Mouse (Mus musculus) midbrain, embryonic 16.5 days (tissue): Measurements from ENCODE around the gene Trpm4. TPM values are rescaled to one million over a fixed set of nuclear protein-coding genes. Genes with fewer than 3 reads are reported as not detected.

Experiments
- ATAC-seq: fragments of 200-750 bp; cut with Nextera tagmentation; 2 replicates; pipeline ENCODE4 v1.8.0; 2017; ENCODE audit warnings: moderate TSS enrichment
- H3K27ac ChIP-seq: fragments of 300-500 bp; sonication (generic); 2 replicates; pipeline ENCODE4 v1.5.1; 2014; ENCODE audit warnings: mild to moderate bottlenecking, low read length, mixed read lengths
- H3K27me3 ChIP-seq: fragments of 300-500 bp; sonication (generic); 2 replicates; pipeline ENCODE4 v1.6.1; 2014; ENCODE audit warnings: low read depth, low read length, mixed read lengths; ENCODE audit not compliant: control insufficient read depth, insufficient read depth
- H3K36me3 ChIP-seq: fragments of 300-500 bp; sonication (generic); 2 replicates; pipeline ENCODE4 v1.6.1; 2014; ENCODE audit warnings: mild to moderate bottlenecking, low read length, moderate library complexity, mixed read lengths; ENCODE audit not compliant: control insufficient read depth, insufficient read depth
- H3K4me1 ChIP-seq: fragments of 300-500 bp; sonication (generic); 2 replicates; pipeline ENCODE4 v1.6.1; 2014; ENCODE audit warnings: mild to moderate bottlenecking, low read length, mixed read lengths; ENCODE audit not compliant: control insufficient read depth, insufficient read depth
- H3K4me2 ChIP-seq: fragments of 300-500 bp; sonication (generic); 2 replicates; pipeline ENCODE4 v1.6.1; 2014; ENCODE audit warnings: mild to moderate bottlenecking, low read length, mixed read lengths
- H3K4me3 ChIP-seq: fragments of 300-500 bp; sonication (generic); 2 replicates; pipeline ENCODE4 v1.5.1; 2014; ENCODE audit warnings: low read depth, mild to moderate bottlenecking, low read length, moderate library complexity, mixed read lengths
- H3K9ac ChIP-seq: fragments of 300-500 bp; sonication (generic); 2 replicates; pipeline ENCODE4 v1.6.1; 2014; ENCODE audit warnings: low read depth, low read length, mixed read lengths
- H3K9me3 ChIP-seq: fragments of 300-500 bp; sonication (generic); replicated peaks from 2 replicates; pipeline ENCODE4 v1.6.1; 2014; ENCODE audit warnings: mild to moderate bottlenecking, low read length, mixed read lengths; ENCODE audit not compliant: control insufficient read depth, poor library complexity, severe bottlenecking
- whole genome bisulfite sequencing: fragments of 180-500 bp; shearing (Covaris S2); extraction: QIAGEN DNeasy Blood & Tissue Kit; methylation state at CpG from one replicate; pipeline ENCODE4 v1.1.7; 2014; 5-methylcytosine and 5-hydroxymethylcytosine counted together
- polyA plus RNA-seq: library from polyadenylated mRNA; unstranded; fragments of >200 nt; fragmentation: Nextera tagmentation; extraction: Ambion mirVana; gene quantifications from 2 replicates; pipeline ENCODE4 v1.2.1, GENCODE M21; 2015

Gene Trpm4
- polyA plus RNA-seq, 1 experiment from 2014 or later: 12.4 TPM

DNA sequence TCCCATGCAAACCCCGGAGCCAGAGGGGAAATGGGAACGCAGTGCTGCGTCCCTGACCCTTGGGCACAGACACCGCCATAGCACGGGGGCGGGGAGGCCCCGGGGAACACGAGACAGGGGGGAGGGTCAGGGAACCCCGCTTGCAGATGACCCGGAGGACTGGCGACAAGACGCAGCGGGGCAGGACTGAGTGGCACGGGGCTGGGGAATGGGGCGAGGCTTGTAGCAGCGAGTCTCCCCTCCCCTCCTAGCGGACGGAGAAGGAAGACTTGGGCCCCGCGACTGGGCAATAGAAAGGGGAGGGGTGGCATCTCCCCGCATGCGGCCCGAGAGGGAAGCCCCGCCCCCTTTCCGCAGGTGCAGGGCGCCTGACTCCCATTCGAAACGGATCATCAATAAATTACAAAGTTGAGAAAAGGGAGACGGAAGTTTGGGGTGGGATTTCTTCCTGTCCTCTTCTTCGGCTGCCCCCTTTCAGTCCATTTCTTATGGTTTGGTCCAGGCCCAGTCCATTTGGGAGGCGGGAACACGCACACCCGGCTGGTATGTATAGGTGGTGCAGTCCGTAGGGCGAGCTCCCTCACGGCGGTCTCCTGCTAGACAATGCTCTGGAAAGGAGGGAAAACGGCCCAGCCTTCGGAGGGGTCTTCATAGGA, 6.0 kb upstream of the Trpm4 start:
- Histone ChIP-seq H3K9ac (peak overlapping the region; percentile 66), H3K4me3 (peak overlapping the region; percentile 44)

DNA sequence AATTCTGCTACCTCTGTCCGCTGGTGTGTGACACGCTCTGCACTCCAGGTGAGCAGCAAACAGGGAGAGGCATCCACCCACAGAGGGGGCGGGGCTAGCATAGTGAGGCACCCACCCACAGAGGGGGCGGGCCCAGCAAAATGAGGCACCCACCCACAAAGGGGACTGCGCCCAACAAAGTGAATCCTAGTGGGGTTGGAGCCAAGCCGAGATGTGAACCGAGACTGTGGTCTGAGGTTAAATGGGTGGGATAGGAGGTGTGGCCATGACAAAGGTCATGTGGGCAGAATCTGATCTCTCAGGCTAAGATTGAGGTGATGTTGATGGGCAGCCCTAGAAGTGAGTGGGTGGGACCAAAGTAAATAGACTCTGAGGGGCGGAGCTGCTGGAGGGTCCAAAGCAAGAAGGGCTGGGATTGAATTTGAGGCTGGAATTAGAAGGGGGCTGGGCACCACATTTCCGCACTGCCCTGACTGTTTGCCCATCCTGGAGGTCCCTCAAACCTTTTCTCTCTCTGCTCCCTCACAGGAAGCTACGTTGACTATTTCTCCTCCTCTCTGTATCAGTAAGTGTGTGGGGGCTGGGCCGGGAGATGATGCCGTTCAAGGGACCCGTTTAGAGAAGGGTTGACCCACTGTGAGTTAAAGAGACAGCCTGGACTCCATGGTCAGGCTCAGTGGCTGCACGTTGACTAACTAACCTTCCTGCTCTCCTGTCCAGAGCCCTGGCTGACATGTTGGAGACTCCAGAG, 4.8 kb upstream of the Trpm4 start:
- H3K9ac ChIP-seq: no peak overlapping the region
- peaks cover 19% of the 10 kb centered on the region for H3K4me1 ChIP-seq
- peaks cover 5% of the 10 kb centered on the region; the same call in 1 of the 2 replicates for H3K27me3 ChIP-seq
- no peak for ATAC-seq
- H3K27ac ChIP-seq: no peak overlapping the region
- peaks cover 10% of the 10 kb centered on the region; the same call in 1 of the 2 replicates for H3K36me3 ChIP-seq
- 7% methylated on average over 14 of the region's 14 CpGs for WGBS
- peak overlapping the region; percentile 75; the same call in 1 of the 2 replicates for H3K4me2 ChIP-seq
- H3K9me3 ChIP-seq: no peaks in the 10 kb centered on the region
- H3K4me3 ChIP-seq: no peak overlapping the region

More for the DNA sequence above, 6.0 kb upstream of the Trpm4 start:
- ATAC-seq: peak; percentile 68
- Histone ChIP-seq H3K27ac (peak overlapping the region; percentile 58), H3K9me3 (no peaks in the 10 kb centered on the region), H3K4me1 (peaks cover 17% of the 10 kb centered on the region), H3K36me3 (peaks cover 14% of the 10 kb centered on the region; the same call in 1 of the 2 replicates), H3K4me2 (peak overlapping the region; percentile 75), H3K27me3 (peaks cover 5% of the 10 kb centered on the region; the same call in 1 of the 2 replicates)
- 2% methylated on average over 35 of the region's 39 CpGs for WGBS

DNA sequence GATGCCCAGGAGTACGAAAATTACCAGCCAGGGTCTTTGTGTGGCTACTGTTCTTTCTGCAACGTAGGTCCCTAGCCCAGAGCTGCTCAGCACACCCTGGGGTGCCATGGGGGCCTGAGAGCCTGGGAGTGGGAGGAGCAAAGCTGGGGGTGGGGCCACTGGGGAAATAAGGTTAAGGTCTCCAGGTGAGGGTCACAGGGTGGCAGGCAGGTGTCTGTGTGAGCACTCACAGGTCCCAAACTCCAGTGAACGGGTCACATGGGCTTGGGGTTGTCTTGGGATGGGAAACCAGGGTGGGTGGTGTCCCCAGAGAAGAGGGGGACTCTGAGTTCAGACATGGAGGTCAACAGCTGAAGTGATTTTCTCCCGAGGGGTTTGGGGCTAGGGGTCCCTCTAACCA, 3.9 kb upstream of the Trpm4 start:
- 12% methylated on average over 4 of the region's 4 CpGs for WGBS
- no peak overlapping the region for H3K9ac ChIP-seq
- ATAC-seq: no peak
- H3K27me3 ChIP-seq: peaks cover 5% of the 10 kb centered on the region; the same call in 1 of the 2 replicates
- H3K4me2 ChIP-seq: no peak overlapping the region
- no peak overlapping the region for H3K4me3 ChIP-seq
- H3K9me3 ChIP-seq: no peaks in the 10 kb centered on the region
- H3K27ac ChIP-seq: no peak overlapping the region
- peaks cover 23% of the 10 kb centered on the region for H3K4me1 ChIP-seq
- H3K36me3 ChIP-seq: peaks cover 4% of the 10 kb centered on the region; the same call in 1 of the 2 replicates

DNA sequence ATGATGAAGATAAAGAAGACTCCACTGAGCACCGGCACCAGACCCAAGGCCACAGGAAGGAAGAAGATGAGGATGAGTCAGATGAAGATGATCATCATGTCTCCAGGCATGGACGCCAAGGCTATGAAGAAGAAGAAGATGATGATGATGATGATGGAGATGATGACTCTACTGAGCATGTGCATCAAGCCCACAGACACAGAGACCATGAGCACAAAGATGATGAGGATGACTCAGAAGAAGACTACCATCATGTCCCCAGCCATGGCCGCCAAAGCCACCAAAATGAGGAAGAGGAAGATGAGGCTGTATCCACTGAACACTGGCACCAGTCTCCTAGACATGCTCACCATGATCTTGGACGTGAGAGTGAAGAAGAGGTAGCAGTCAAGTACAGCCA, 2.7 kb upstream of the Trpm4 start:
- no peak for ATAC-seq
- Histone ChIP-seq H3K27ac (no peak overlapping the region), H3K27me3 (peaks cover 5% of the 10 kb centered on the region; the same call in 1 of the 2 replicates), H3K9ac (no peak overlapping the region), H3K36me3 (peaks cover 4% of the 10 kb centered on the region; the same call in 1 of the 2 replicates), H3K4me3 (no peak overlapping the region), H3K4me1 (peaks cover 28% of the 10 kb centered on the region), H3K9me3 (no peaks in the 10 kb centered on the region), H3K4me2 (no peak overlapping the region)
- 90% methylated on average over 4 of the region's 4 CpGs for whole genome bisulfite sequencing

DNA sequence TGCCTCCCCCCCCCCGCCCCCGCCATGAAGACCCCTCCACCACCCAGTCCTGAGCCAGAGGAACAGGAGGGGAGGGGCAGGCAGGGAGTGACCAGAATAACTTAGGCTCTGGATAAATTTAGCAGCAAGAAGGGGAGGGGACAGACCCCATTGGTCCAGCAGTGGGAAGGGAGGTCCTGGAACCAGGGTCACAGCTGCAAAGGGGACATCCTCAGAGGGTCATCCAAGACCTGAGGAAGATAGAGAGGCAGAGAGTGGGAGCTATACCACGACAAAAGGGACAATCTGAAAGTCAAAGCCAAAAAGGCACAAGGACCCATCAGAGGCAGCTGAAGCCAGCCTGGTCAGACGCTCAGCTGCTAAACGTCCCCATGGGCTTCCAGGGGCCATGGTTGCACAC, 1.5 kb upstream of the Trpm4 start, which contains the start of gene Hrc:
Gene Hrc, plus strand, starts transcription at position 235 of the 400 bp plus-strand sequence.
- peak within 1 kb of the TSS; percentile 90; the same call in 1 of the 2 replicates for H3K4me2 ChIP-seq
- H3K4me3 ChIP-seq: no peak within 1 kb of the TSS; the same call in 1 of the 2 replicates
- no peak within 1 kb of the TSS for H3K9ac ChIP-seq
- no peaks in the 10 kb centered on the region for H3K36me3 ChIP-seq
- no peak within 1 kb of the TSS for H3K27ac ChIP-seq
- WGBS: 46% methylated on average over 5 of the region's 5 CpGs
- H3K27me3 ChIP-seq: peaks cover 5% of the 10 kb centered on the region; the same call in 1 of the 2 replicates
- H3K9me3 ChIP-seq: no peaks in the 10 kb centered on the region
- H3K4me1 ChIP-seq: peaks cover 26% of the 10 kb centered on the region
- ATAC-seq: no peak

DNA sequence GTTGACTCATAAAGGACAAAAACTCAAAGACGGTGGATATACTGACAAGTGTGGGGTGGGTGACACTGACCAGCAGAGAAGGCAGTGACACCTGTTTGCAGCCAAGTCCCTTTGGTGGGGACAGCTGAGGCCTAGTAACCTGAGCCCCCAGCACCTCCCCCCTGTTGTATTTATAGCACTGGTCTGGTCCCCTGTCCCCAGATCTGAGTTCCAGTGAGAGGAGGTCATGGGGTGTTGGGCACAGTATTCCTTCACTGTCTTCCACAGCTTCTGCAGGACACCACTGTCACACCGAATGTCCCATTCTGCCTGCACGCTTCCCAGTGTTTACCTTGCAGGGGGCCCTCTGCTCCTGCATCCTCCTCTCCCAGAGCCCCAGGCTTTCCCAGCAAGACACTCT, 1.0 kb upstream of the Trpm4 start:
- 41% methylated on average over 3 of the region's 3 CpGs for WGBS
- no peak overlapping the region for H3K27ac ChIP-seq
- H3K27me3 ChIP-seq: peaks cover 5% of the 10 kb centered on the region; the same call in 1 of the 2 replicates
- ATAC-seq: no peak
- H3K4me3 ChIP-seq: no peak overlapping the region
- no peaks in the 10 kb centered on the region for H3K9me3 ChIP-seq
- peaks cover 22% of the 10 kb centered on the region for H3K4me1 ChIP-seq
- no peaks in the 10 kb centered on the region for H3K36me3 ChIP-seq
- no peak overlapping the region for H3K4me2 ChIP-seq
- no peak overlapping the region for H3K9ac ChIP-seq

DNA sequence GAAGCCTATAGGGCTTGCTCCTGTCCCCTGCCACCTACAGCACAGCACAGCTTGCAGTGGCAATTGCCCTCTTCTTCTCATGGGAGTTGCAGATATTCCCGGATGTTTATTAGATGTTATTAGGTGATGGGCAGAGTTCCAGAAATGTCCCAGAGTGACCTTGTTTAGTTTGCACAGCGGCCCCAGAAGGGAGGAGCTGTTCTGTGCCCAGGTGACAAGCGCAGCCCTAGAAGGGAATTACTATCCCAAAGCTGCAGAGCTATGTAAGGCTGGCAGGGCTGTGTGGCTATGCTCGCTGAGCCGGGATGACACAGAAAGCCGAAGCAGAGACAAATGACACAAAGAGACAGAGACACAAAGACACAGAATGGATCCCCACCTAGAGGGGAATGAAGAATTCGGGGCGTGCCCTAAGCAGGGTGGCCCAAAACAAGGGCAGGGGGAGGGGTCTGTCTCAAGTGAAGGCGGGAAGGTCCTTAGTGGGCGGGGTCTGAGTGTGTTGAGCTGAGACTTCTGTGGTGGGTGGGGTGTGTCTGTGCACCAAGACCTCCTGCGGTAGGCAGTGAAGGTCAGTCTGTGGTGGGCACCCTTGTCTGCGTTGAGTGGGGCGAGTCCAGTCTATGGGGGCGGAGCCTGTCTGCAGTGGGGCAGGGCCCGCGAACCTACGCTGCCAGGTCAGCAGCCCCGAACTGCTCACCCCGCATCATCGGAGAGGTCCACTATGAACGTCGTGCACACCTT, 725 bp downstream of the Trpm4 start:
- peak; percentile 74 for ATAC-seq
- Histone ChIP-seq H3K9ac (peak overlapping the region; percentile 78), H3K27ac (peak overlapping the region; percentile 57; the same call in 1 of the 2 replicates), H3K36me3 (no peaks in the 10 kb centered on the region), H3K9me3 (no peaks in the 10 kb centered on the region), H3K4me3 (peak overlapping the region; percentile 62), H3K4me1 (peaks cover 12% of the 10 kb centered on the region), H3K4me2 (peak overlapping the region; percentile 90), H3K27me3 (peaks cover 3% of the 10 kb centered on the region; the same call in 1 of the 2 replicates)
- WGBS: 4% methylated on average over 22 of the region's 22 CpGs

DNA sequence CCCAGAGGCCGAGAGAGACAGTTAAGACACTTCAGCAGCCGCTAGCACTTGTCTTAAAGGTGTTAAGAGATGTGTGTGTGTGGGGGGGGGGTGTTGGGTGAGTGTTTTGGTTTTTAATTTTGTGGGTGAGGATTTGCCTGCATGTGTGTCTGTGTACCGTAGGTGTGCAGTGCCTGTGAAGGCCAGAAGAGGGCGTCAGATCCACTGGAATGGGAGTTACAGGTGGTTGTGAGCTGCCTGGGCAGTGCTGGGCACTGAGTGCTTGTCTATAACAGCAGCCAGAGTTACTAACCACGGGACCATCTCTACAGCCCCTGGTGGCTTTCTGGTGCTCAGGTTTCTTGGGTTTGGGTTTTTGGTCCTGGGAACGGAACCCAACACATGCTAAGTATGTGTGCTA, 2.1 kb downstream of the Trpm4 start:
- WGBS: 78% methylated on average over 6 of the region's 6 CpGs

More for the DNA sequence above, 2.1 kb downstream of the Trpm4 start:
- Histone ChIP-seq H3K27me3 (no peaks in the 10 kb centered on the region), H3K4me2 (no peak overlapping the region), H3K9ac (no peak overlapping the region), H3K36me3 (peaks cover under 1% of the 10 kb centered on the region; the same call in 1 of the 2 replicates), H3K9me3 (no peaks in the 10 kb centered on the region), H3K4me1 (peaks cover 12% of the 10 kb centered on the region), H3K4me3 (no peak overlapping the region), H3K27ac (no peak overlapping the region)
- ATAC-seq: no peak
